Comparison of ENCODE assay signal across 22 mouse cellular contexts in the genomic region with DNA sequence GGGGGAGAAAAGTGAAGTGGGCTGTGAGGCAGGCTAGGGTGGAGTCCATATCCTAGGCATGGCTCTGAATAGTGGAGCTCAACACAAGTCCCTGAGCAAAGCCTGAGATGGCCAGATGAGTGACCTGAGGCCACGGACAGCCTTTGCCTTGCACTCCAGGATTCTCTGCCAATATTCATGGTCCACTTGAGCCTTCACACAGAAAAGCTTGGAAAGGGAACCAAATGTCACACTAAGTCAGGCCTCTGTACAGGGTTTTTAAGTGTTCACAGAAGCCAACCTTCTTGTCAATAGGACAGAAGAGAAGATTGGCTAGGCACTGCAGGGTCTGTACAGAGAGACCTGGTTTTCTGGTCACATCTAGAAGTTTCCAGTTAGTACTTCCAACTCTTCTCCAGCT.
DNase-seq lines count a peak whose midpoint lies in the region; ATAC-seq and TF ChIP-seq lines count a peak whose summit lies in the region.
"Had no signal": no experiment of that assay in that cellular context is flagged by ENCODE, and none has a peak within 500 bp of the region (broad histone marks: within the 10 kb centered on the region; RNA-seq: fewer than 3 reads in every experiment).

No protein-coding gene starts in this region.

- ATAC-seq in kidney, embryonic 15.5 days (replicated peaks; ENCODE audit: low FRiP score): no peak
- 0 out of 2 replicates have a peak, but pooled peaks have one; percentile 37 for ATAC-seq in lung, embryonic 16.5 days (ENCODE audit: low read depth)
- no peak for ATAC-seq in hindbrain, embryonic 12.5 days (ENCODE audit: low FRiP score)
- ATAC-seq: forebrain, embryonic 14.5 days; forebrain, postnatal 0 days had no signal

- no peaks in the 10 kb centered on the region for H3K36me3 ChIP-seq in kidney, adult 2 months (ENCODE audit: control insufficient read depth, insufficient read depth, low read length)
- no peaks in the 10 kb centered on the region for H3K36me3 ChIP-seq in kidney, embryonic 15.5 days
- H3K36me3 ChIP-seq in lung, embryonic 16.5 days (ENCODE audit: control insufficient read depth, insufficient read depth, low read length): no peaks in the 10 kb centered on the region
- H3K36me3 ChIP-seq in hindbrain, embryonic 12.5 days: no peaks in the 10 kb centered on the region
- H3K36me3 ChIP-seq: embryonic facial prominence, embryonic 10.5 days; embryonic facial prominence, embryonic 12.5 days; forebrain, embryonic 12.5 days had no signal

- no peak overlapping the region for H3K4me3 ChIP-seq in kidney, adult 2 months (ENCODE audit: insufficient read depth, low read depth, low read length)
- H3K4me3 ChIP-seq in kidney, embryonic 15.5 days (replicated peaks): no peak overlapping the region
- H3K4me3 ChIP-seq in lung, embryonic 16.5 days (ENCODE audit: low read length): no peak overlapping the region
- no peak overlapping the region for H3K4me3 ChIP-seq in brown adipose tissue, adult 24 weeks (ENCODE audit: insufficient read depth, low read depth, low read length)
- H3K4me3 ChIP-seq in hindbrain, embryonic 12.5 days: no peak overlapping the region
- H3K4me3 ChIP-seq: embryonic facial prominence, embryonic 10.5 days; embryonic facial prominence, embryonic 12.5 days; forebrain, embryonic 12.5 days had no signal

- H3K4me2 ChIP-seq in kidney, embryonic 15.5 days: no peak overlapping the region
- no peak overlapping the region for H3K4me2 ChIP-seq in lung, embryonic 16.5 days (ENCODE audit: low read depth, low read length)
- H3K4me2 ChIP-seq in hindbrain, embryonic 12.5 days (replicated peaks): no peak overlapping the region
- H3K4me2 ChIP-seq: embryonic facial prominence, embryonic 12.5 days; forebrain, embryonic 12.5 days had no signal

- no peak for TF ChIP-seq CTCF in kidney, adult 2 months (conservative IDR thresholded peaks at IDR 0.05; ENCODE audit: insufficient read depth, insufficient read length, low read depth, low read length)

- H3K9ac ChIP-seq in kidney, embryonic 15.5 days: no peak overlapping the region
- no peak overlapping the region for H3K9ac ChIP-seq in lung, embryonic 16.5 days (ENCODE audit: low read length)
- H3K9ac ChIP-seq in hindbrain, embryonic 12.5 days: no peak overlapping the region
- H3K9ac ChIP-seq: embryonic facial prominence, embryonic 12.5 days; forebrain, embryonic 12.5 days; forebrain, postnatal 0 days had no signal

- TF ChIP-seq POLR2A in kidney, adult 2 months (IDR thresholded peaks at IDR 0.05; ENCODE audit: low read depth, low read length): no peak

- peaks cover 24% of the 10 kb centered on the region for H3K4me1 ChIP-seq in kidney, adult 2 months (ENCODE audit: control insufficient read depth, insufficient read depth, low read length)
- H3K4me1 ChIP-seq in kidney, embryonic 15.5 days: peaks cover 9% of the 10 kb centered on the region
- no peaks in the 10 kb centered on the region for H3K4me1 ChIP-seq in lung, embryonic 16.5 days (replicated peaks; ENCODE audit: control insufficient read depth, insufficient read depth, low read length)
- peaks cover 4% of the 10 kb centered on the region; the same call in 1 of the 2 replicates for H3K4me1 ChIP-seq in brown adipose tissue, adult 24 weeks (ENCODE audit: control insufficient read depth, insufficient read depth, insufficient read length, low read length)
- no peaks in the 10 kb centered on the region for H3K4me1 ChIP-seq in hindbrain, embryonic 12.5 days
- H3K4me1 ChIP-seq: forebrain, embryonic 12.5 days had no signal

- H3K9me3 ChIP-seq in kidney, embryonic 15.5 days (replicated peaks): no peaks in the 10 kb centered on the region
- no peaks in the 10 kb centered on the region for H3K9me3 ChIP-seq in lung, embryonic 16.5 days (ENCODE audit: control insufficient read depth, low read length)
- H3K9me3 ChIP-seq in hindbrain, embryonic 12.5 days (replicated peaks): no peaks in the 10 kb centered on the region
- H3K9me3 ChIP-seq: embryonic facial prominence, embryonic 10.5 days; embryonic facial prominence, embryonic 12.5 days; forebrain, embryonic 12.5 days had no signal

- DNase-seq in heart, adult 11 months: peak; percentile 87
- no peak for DNase-seq in heart, postnatal 10 days
- peak; percentile 40 for DNase-seq in kidney, adult 2 months
- no peak for DNase-seq in lung, postnatal 10 days
- DNase-seq: adrenal gland, adult 8-10 months; adrenal gland, postnatal 14 days; adrenal gland, postnatal 36 days; cerebellum, adult 11 months; cerebellum, adult 18-20 months; cerebellum, adult 8-10 months; cerebellum, adult 9-11 months; cerebellum, postnatal 14 days; cerebellum, postnatal 36 days; forebrain, postnatal 0 days had no signal

- 52% methylated on average over 1 of the region's 1 CpGs for WGBS in kidney, adult 2 months
- 91% methylated on average over 1 of the region's 1 CpGs for WGBS in kidney, embryonic 15.5 days
- 91% methylated on average over 1 of the region's 1 CpGs for WGBS in lung, embryonic 16.5 days
- 71% methylated on average over 1 of the region's 1 CpGs for WGBS in hindbrain, embryonic 12.5 days

- no peak overlapping the region for H3K27ac ChIP-seq in kidney, adult 2 months (ENCODE audit: insufficient read depth, low read depth, low read length)
- H3K27ac ChIP-seq in kidney, embryonic 15.5 days: no peak overlapping the region
- H3K27ac ChIP-seq in lung, embryonic 16.5 days (ENCODE audit: low read length): no peak overlapping the region
- H3K27ac ChIP-seq in brown adipose tissue, adult 24 weeks (replicated peaks; ENCODE audit: low read depth, low read length): peak overlapping the region; percentile 13; the same call in 1 of the 2 replicates
- no peak overlapping the region for H3K27ac ChIP-seq in hindbrain, embryonic 12.5 days
- H3K27ac ChIP-seq: embryonic facial prominence, embryonic 10.5 days; embryonic facial prominence, embryonic 12.5 days; forebrain, embryonic 12.5 days had no signal

- intact Hi-C loops in heart, postnatal 10 days (cut with DNase I): no loop called here

- no peaks in the 10 kb centered on the region for H3K27me3 ChIP-seq in kidney, adult 2 months (replicated peaks; ENCODE audit: control insufficient read depth, insufficient read depth, low read length)
- H3K27me3 ChIP-seq in kidney, embryonic 15.5 days: no peaks in the 10 kb centered on the region
- no peaks in the 10 kb centered on the region for H3K27me3 ChIP-seq in lung, embryonic 16.5 days (ENCODE audit: control insufficient read depth, insufficient read depth, low read depth, low read length)
- no peaks in the 10 kb centered on the region for H3K27me3 ChIP-seq in hindbrain, embryonic 12.5 days
- H3K27me3 ChIP-seq: embryonic facial prominence, embryonic 12.5 days; forebrain, embryonic 12.5 days had no signal

Comparison
In these comparisons a context has a peak if more than half of its experiments do, and no peak if none do; other contexts are left out.
1. DNase-seq: peak in heart, adult 11 months (single experiment) and kidney, adult 2 months (single experiment); none in heart, postnatal 10 days (0 of 2) and lung, postnatal 10 days (single experiment).